Mouse (Mus musculus): ENCODE results near the gene Ifna6.
"Not testable (repeated sequence)": the region's sequence is repeated elsewhere in the genome, so short reads cannot be mapped to it uniquely, and the experiment has no call there.

DNA sequence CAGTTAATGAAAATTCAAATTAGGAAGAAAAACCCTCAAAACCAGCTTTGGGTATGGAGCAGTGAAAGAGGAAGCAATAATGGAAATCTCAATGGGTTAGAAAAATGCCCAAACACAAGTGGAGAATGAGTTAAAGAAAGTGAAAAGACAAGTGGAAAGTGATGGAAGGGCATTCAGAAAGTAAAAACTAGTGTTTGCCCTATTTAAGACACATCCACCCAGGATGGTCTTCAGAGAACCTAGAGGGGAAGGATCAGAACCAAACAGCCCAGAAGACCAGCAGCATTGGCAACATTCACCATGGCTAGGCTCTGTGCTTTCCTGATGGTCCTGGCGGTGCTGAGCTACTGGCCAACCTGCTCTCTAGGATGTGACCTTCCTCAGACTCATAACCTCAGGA is 8.0 kb downstream of the Ifna6 start, which contains the start of gene Ifna5:
- not testable (repeated sequence) for TF ChIP-seq CTCF (IDR thresholded peaks at IDR 0.05; ENCODE audit: low read depth); EP300 (optimal IDR thresholded peaks at IDR 0.05)

All from stomach, postnatal 0 days (tissue).